Mouse (Mus musculus) cortical plate, adult 2 months (tissue): ENCODE measurements around the gene Ager.

ENCODE experiments used
- CTCF ChIP-seq: fragments of 200-500 bp; IDR thresholded peaks from 2 replicates; pipeline ENCODE4 v1.5.1; 2011; ENCODE audit warnings: mild to moderate bottlenecking, control low read depth, low read length; ENCODE audit not compliant: insufficient read depth; ENCODE audit errors: extremely low read depth
- POLR2A ChIP-seq: fragments of 200-500 bp; IDR thresholded peaks from 2 replicates; pipeline ENCODE4 v1.6.1; 2011; ENCODE audit warnings: mild to moderate bottlenecking, low read length, control low read depth; ENCODE audit not compliant: insufficient read depth; ENCODE audit errors: extremely low read depth

DNA sequence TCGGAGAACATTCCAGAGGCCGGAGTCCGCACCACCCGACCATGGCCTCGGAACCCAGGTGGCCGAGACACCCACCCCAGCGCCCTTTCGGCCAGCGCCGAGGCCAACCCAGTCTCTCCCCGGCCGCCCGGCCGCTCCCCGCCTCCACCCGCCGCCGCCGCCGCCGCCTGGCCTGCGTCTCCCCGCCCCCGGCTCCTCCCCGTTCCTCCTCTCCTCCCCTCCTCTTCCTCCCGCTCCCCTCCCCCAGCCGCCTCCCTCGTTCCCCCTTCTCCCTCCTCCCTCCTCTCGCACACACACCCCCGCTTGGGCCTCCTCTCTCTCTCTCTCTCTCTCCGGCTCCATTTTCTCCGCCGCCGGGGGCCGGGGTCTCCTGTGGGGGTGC, 5.7 kb upstream of the Ager start:
- TF ChIP-seq POLR2A (peak; percentile 73; the same call in 1 of the 2 replicates), CTCF (no peak)
